Mouse (Mus musculus) MN1 (cell line): Measurements from ENCODE around the gene Cyp2d10.
"Not testable (repeated sequence)": the region's sequence is repeated elsewhere in the genome, so short reads cannot be mapped to it uniquely, and the experiment has no call there.

Source experiments
- DNase-seq: peaks from one replicate; pipeline ENCODE4 v3.0.0-alpha.2; 2016; ENCODE audit warnings: low spot score

The Cyp2d10 gene

DNA sequence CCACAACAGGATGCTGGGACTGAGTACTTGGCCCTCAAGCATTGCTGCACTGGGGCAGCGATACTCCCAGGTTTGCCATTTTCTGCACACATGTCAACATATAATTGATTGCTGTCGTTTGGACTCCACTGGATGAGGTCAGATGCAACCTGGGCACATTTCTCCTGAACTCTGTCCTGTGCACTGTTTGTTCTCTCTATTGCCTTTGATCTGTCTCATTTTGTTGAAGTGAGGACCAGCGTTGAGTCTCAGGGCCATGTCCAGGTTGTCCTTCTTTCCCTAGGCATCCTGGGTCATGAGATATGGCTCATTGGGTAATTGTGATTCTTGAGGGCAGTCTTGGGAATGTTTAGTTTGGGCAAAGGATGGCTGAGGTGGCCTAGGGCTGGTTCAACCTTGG, 11.0 kb downstream of the Cyp2d10 start:
- DNase-seq, result not testable (repeated sequence)

- DNase-seq, result not testable (repeated sequence)
These were observed 13.1 kb downstream of the Cyp2d10 start, which contains the start of gene Cyp2d11 for GRCm38 (mm10) chr15:82393922-82394321. Gene Cyp2d11 (minus strand): TSS chr15:82394022.

- DNase-seq, result not testable (repeated sequence)
These were observed 17.1 kb downstream of the Cyp2d10 start for GRCm38 (mm10) chr15:82389916-82390315.

DNA sequence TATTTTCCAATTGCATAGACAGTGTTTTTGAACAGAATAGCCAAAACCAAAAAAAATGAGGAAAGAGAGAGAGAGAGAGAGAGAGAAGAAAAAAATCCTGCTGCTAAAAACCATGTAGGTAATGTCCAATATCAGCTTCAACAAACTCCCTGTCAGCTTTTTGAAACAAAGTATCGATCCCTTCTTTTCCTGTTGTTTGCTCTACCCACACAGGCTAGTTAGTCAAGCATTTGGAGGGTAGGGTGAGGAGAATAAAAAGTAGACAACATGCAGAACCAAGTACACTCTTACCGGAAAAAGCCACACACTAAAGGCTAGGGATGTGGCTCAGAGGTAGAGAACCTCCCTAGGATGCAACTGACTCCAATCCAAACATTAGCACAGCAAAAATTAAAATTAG, 21.3 kb downstream of the Cyp2d10 start:
- no peak for DNase-seq

DNA sequence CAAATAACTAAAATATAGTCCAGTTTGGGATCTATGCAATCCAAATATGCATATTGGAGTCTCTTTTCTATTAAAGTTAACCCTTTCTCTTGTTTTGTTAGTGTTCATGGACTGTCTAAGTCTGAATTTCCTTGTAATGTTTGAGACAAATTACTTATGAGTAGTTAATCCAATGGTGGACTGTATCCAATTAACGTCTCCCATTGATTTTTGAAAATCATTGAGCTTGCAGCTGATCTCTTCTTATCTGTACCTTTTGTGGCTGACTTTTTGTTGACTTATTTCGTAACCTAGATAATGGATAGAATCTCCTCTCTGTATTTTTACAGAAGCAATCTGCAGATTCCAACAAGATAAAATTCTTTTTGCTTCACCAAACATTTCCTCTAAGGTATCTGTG, 24.6 kb downstream of the Cyp2d10 start:
- no peak for DNase-seq

GRCm38 (mm10) chr15:82380714-82381062, 26.3 kb downstream of the Cyp2d10 start:
- no peak for DNase-seq

- no peak for DNase-seq
These were observed 26.9 kb downstream of the Cyp2d10 start, which contains the start of gene Cyp2d22 for GRCm38 (mm10) chr15:82379871-82380713. Gene Cyp2d22 (minus strand): TSS chr15:82380260.

DNA sequence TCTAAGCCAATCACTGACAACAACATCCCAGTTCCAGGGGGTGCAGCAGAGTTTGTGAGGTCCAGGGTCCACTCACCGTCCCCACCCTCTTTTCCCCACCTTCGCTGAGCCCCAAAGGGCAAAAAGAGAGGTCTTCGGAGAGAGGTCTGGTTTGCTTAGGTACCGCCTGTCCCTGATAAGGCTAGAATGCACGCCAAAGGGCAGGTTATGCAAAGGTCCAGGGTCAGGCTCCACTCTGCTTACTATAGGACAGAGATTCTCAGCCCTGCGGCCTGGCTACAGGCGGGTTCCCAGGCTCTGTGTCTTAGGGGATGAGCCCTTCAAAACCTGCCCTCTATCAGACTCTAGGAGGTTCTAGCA, 27.5 kb downstream of the Cyp2d10 start:
- no peak for DNase-seq

DNA sequence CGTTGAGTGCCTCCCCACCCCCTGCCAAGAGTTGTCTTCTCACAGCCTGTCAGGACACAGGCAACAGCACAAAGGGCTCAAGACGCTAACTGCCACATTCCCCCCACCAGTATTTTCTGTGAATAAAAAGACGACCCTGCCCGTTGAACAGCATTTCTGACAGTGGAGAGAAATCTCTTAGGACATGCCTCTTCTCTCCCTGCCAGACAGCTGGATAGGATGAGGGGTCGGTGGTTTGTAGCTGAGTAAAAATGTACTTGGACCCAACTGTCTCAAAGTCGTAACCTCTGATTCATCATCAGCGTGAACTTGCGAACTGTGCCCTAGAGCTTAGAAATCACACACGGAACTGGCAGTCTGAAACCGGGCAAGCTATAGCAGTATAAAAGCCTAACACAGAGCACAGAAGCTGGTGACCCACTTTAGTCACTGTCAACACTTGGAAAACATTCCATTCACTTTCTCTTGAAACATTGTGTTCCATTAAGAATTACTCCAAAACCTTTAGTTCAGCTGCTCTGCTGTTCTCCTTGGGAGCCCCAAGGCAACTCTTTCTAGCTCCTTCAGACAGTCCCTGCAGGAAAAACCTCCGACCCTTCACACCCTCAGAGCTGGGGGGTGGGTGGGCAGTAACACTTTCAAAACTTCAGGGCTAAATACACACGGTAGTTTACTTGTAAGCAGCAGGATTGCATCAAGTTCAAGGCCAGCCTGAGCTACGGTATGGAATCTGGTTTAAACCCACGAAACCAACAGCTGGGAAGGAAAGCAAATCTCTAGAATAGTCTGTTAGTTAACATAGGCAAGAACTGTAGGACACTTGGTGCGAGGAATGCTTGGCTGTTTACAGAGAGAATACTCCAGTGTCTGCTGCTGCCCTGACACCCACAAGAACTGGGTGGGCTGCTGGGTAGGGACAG, 28.5 kb downstream of the Cyp2d10 start:
- no peak for DNase-seq

DNA sequence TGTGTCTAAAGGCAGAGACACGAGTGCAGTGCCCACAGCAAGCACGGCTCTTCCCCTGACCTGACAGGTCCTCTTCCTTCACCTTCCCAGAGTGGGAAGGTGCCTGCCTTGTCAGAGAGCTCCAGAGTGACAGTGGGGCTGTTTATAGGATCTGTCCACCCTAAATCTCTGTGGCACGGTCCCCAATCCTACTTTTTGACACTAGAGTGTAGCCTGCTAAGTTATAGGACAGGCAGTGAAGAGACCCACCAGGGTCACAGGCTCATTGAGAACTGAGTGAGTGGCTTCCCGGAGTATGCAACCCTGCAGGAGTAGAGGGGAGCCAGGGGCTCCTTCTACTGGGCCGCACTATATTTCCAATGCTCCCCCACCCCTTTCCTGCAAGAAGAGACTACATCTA, 29.3 kb downstream of the Cyp2d10 start:
- no peak for DNase-seq

- DNase-seq, result no peak
These were observed 30.4 kb downstream of the Cyp2d10 start for GRCm38 (mm10) chr15:82376393-82377138.

DNA sequence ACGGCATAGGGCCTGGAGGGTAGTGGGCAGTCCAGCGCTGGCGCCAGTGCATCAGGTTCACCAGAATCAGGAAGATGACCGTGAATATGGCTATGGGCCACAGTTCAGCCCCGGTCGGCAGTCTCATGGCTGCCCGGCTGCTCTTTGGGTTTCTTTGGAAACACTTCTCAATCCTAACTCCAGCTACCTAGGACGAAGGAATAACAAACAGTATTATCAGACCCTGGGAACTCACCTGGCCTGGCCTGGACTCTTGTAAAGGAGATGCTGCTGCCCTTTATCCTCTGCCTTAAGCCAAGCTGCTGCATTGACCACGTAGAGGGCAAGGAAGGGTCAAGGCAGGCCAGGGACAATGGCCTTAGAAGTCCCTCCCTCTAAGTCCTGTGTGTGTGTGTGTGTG, 31.1 kb downstream of the Cyp2d10 start:
- no peak for DNase-seq

DNA sequence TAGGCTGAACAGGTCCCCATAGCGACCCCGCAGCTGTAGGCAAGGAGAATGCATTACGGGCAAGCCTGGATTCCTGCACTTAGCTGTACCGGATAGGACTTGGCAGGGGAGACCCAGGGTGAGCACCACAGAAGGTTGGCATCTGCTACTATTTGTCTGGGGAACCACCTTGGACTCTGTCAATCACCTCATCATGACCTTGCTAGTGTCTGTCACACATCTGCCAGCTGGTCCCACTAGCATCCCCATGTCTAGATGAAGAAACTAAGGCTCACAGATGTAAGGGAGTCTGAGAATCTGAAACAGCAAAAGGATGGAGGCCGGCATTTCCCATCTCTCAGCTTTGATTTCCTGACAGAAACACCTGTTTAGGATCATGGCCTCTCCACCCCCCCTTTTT, 32.6 kb downstream of the Cyp2d10 start:
- DNase-seq, result no peak

GRCm38 (mm10) chr15:82372991-82373390, 34.0 kb downstream of the Cyp2d10 start:
- DNase-seq, result no peak

- DNase-seq, result no peak
These were observed 34.5 kb downstream of the Cyp2d10 start for GRCm38 (mm10) chr15:82372446-82372845.

- no peak for DNase-seq
These were observed 38.1 kb downstream of the Cyp2d10 start for GRCm38 (mm10) chr15:82368851-82369250.

GRCm38 (mm10) chr15:82368146-82368545, 38.8 kb downstream of the Cyp2d10 start:
- no peak for DNase-seq

DNA sequence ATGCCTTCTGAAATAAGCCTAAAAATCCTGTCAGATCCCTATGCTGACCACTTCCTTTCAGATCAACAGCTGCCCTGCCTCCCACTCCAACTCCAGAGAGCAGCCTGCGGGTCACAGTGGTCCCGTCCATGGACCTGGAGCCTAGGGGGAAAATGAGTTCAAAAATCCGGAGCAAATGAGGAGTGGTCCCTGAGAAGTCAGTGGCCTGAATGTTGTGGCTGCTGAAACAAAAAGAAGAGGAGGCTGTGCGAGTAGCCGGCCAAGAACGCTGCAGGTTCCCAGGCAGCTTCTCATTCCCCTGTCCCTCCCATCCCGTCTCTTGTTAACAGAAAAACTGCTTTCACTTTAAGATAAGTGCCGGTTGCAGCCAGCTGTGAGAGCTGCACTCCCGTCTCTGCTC, 42.4 kb downstream of the Cyp2d10 start:
- not testable (repeated sequence) for DNase-seq

GRCm38 (mm10) chr15:82363801-82364200, 43.2 kb downstream of the Cyp2d10 start:
- DNase-seq, result not testable (repeated sequence)

DNA sequence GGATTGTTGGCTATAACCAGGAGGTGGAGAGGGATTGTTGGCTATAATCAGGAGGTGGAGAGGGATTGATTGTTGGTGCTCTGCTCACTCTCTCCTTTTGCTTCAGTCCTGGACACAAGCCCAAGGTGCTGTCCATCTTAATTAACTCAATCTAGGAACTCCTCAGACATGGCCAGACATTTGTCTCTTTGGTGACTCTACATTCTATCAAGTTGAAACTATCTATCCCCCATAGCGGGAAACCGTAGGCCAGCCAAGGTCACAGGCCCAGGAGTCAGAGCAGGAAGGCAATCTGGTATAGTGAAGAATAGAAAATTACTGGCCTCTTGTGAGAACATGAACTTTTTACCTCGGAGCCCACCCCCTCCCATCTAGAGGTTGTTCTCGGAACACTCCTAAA, 44.8 kb downstream of the Cyp2d10 start:
- no peak for DNase-seq

- no peak for DNase-seq
These were observed 45.5 kb downstream of the Cyp2d10 start for GRCm38 (mm10) chr15:82361459-82362018.
